Mouse (Mus musculus) lung, postnatal 0 days (tissue): Measurements from ENCODE around the gene Klf1. TPM values are rescaled to one million over a fixed set of nuclear protein-coding genes. Genes with fewer than 3 reads are reported as not detected.

Source experiments
- ATAC-seq: fragments of 200-750 bp; cut with Nextera tagmentation; 2 replicates; pipeline ENCODE4 v1.8.0; 2017; ENCODE audit warnings: moderate library complexity
- DNase-seq: peaks from one replicate; pipeline ENCODE4 v3.0.0-alpha.2; 2016; ENCODE audit warnings: low spot score
- H3K27ac ChIP-seq: fragments of 300-500 bp; sonication (generic); 2 replicates; pipeline ENCODE4 v1.5.1; 2014; ENCODE audit warnings: antibody characterized with exemption, mild to moderate bottlenecking, low read length, mixed read lengths
- H3K27me3 ChIP-seq: fragments of 300-500 bp; sonication (generic); replicated peaks from 2 replicates; pipeline ENCODE4 v1.6.1; 2014; ENCODE audit warnings: low read length, mixed read lengths; ENCODE audit not compliant: insufficient read depth
- H3K36me3 ChIP-seq: fragments of 300-500 bp; sonication (generic); 2 replicates; pipeline ENCODE4 v1.6.1; 2014; ENCODE audit warnings: low read length, mixed read lengths; ENCODE audit not compliant: insufficient read depth
- H3K4me1 ChIP-seq: fragments of 300-500 bp; sonication (generic); 2 replicates; pipeline ENCODE4 v1.6.1; 2014; ENCODE audit warnings: antibody characterized with exemption, low read depth, low read length, mixed read lengths; ENCODE audit not compliant: insufficient read depth
- H3K4me2 ChIP-seq: fragments of 300-500 bp; sonication (generic); replicated peaks from 2 replicates; pipeline ENCODE4 v1.6.1; 2014; ENCODE audit warnings: low read depth, mild to moderate bottlenecking, low read length, moderate library complexity, mixed read lengths
- H3K4me3 ChIP-seq: fragments of 300-500 bp; sonication (generic); 2 replicates; pipeline ENCODE4 v1.5.1; 2014; ENCODE audit warnings: low read depth, low read length
- H3K9ac ChIP-seq: fragments of 300-500 bp; sonication (generic); replicated peaks from 2 replicates; pipeline ENCODE4 v1.6.1; 2014; ENCODE audit warnings: low read depth, mild to moderate bottlenecking
- H3K9me3 ChIP-seq: fragments of 300-500 bp; sonication (generic); 2 replicates; pipeline ENCODE4 v1.6.1; 2016; ENCODE audit warnings: low read length, mixed read lengths
- CTCF ChIP-seq: IDR thresholded peaks from 2 replicates; pipeline ENCODE4 v1.5.1; 2016; ENCODE audit warnings: antibody characterized with exemption, mild to moderate bottlenecking
- EP300 ChIP-seq: IDR thresholded peaks from 2 replicates; pipeline ENCODE4 v1.6.1; 2016; ENCODE audit warnings: antibody characterized with exemption, mild to moderate bottlenecking, control low read depth
- WGBS: fragments of 180-500 bp; shearing (Covaris S2); extraction: QIAGEN DNeasy Blood & Tissue Kit; methylation state at CpG from one replicate; pipeline ENCODE4 v1.1.7; 2014; 5-methylcytosine and 5-hydroxymethylcytosine counted together
- polyA plus RNA-seq: library from polyadenylated mRNA; unstranded; fragments of >200 nt; fragmentation: Nextera tagmentation; extraction: Ambion mirVana; gene quantifications from 2 replicates; pipeline ENCODE4 v1.2.1, GENCODE M21; 2015

The Klf1 gene
- polyA plus RNA-seq, 1 experiment from 2014 or later = 1.1 TPM

GRCm38 (mm10) chr8:84873016-84873415, 28.7 kb upstream of the Klf1 start:
- H3K36me3 ChIP-seq = peaks cover 4% of the 10 kb centered on the region; the same call in 1 of the 2 replicates
- no peak overlapping the region for H3K9ac ChIP-seq
- TF ChIP-seq CTCF (no peak), EP300 (no peak)
- peaks cover 7% of the 10 kb centered on the region; the same call in 1 of the 2 replicates for H3K4me1 ChIP-seq
- H3K4me3 ChIP-seq = no peak overlapping the region
- no peak for DNase-seq
- 55% methylated on average over 4 of the region's 4 CpGs for WGBS
- H3K9me3 ChIP-seq = no peaks in the 10 kb centered on the region
- no peaks in the 10 kb centered on the region for H3K27me3 ChIP-seq
- H3K4me2 ChIP-seq = peak overlapping the region; percentile 91
- no peak for ATAC-seq
- H3K27ac ChIP-seq = no peak overlapping the region

- Histone ChIP-seq H3K9ac (no peak overlapping the region), H3K4me1 (peaks cover 7% of the 10 kb centered on the region; the same call in 1 of the 2 replicates), H3K27ac (no peak overlapping the region), H3K9me3 (no peaks in the 10 kb centered on the region), H3K4me2 (no peak overlapping the region), H3K4me3 (no peak overlapping the region), H3K36me3 (no peaks in the 10 kb centered on the region), H3K27me3 (no peaks in the 10 kb centered on the region)
- ATAC-seq = no peak
- TF ChIP-seq EP300 (no peak), CTCF (no peak)
- 74% methylated on average over 3 of the region's 3 CpGs for WGBS
- no peak for DNase-seq
Observed at GRCm38 (mm10) chr8:84874339-84874738, 27.4 kb upstream of the Klf1 start.

GRCm38 (mm10) chr8:84877297-84878035, 24.3 kb upstream of the Klf1 start:
- DNase-seq (no peak), ATAC-seq (no peak)
- 70% methylated on average over 3 of the region's 3 CpGs for WGBS
- no peak overlapping the region for H3K27ac ChIP-seq
- no peaks in the 10 kb centered on the region for H3K27me3 ChIP-seq
- peaks cover 3% of the 10 kb centered on the region; the same call in 1 of the 2 replicates for H3K4me1 ChIP-seq
- no peak overlapping the region for H3K9ac ChIP-seq
- no peaks in the 10 kb centered on the region for H3K36me3 ChIP-seq
- no peaks in the 10 kb centered on the region for H3K9me3 ChIP-seq
- TF ChIP-seq EP300 (no peak), CTCF (no peak)
- H3K4me3 ChIP-seq = no peak overlapping the region
- no peak overlapping the region for H3K4me2 ChIP-seq

GRCm38 (mm10) chr8:84878915-84879314, 22.8 kb upstream of the Klf1 start:
- Histone ChIP-seq H3K4me3 (no peak overlapping the region), H3K27ac (no peak overlapping the region), H3K4me1 (no peaks in the 10 kb centered on the region), H3K36me3 (no peaks in the 10 kb centered on the region), H3K9ac (no peak overlapping the region), H3K4me2 (no peak overlapping the region), H3K9me3 (no peaks in the 10 kb centered on the region), H3K27me3 (no peaks in the 10 kb centered on the region)
- DNase-seq (no peak), ATAC-seq (no peak)
- TF ChIP-seq CTCF (no peak), EP300 (no peak)
- 79% methylated on average over 1 of the region's 1 CpGs for WGBS

GRCm38 (mm10) chr8:84884728-84885127, 17.0 kb upstream of the Klf1 start:
- H3K9ac ChIP-seq = no peak overlapping the region
- no peak for TF ChIP-seq CTCF
- no peak for TF ChIP-seq EP300
- no peaks in the 10 kb centered on the region for H3K9me3 ChIP-seq
- 0 out of 2 replicates have a peak, but pooled peaks cover 18% of the 10 kb centered on the region for H3K36me3 ChIP-seq
- DNase-seq = no peak
- no peak overlapping the region for H3K4me3 ChIP-seq
- H3K27me3 ChIP-seq = no peaks in the 10 kb centered on the region
- no peak for ATAC-seq
- no peak overlapping the region for H3K27ac ChIP-seq
- no peaks in the 10 kb centered on the region for H3K4me1 ChIP-seq
- 81% methylated on average over 4 of the region's 4 CpGs for WGBS
- no peak overlapping the region for H3K4me2 ChIP-seq

- Histone ChIP-seq H3K4me3 (no peak overlapping the region), H3K36me3 (0 out of 2 replicates have a peak, but pooled peaks cover 18% of the 10 kb centered on the region), H3K9me3 (no peaks in the 10 kb centered on the region), H3K27me3 (no peaks in the 10 kb centered on the region), H3K4me2 (no peak overlapping the region), H3K9ac (no peak overlapping the region), H3K4me1 (0 out of 2 replicates have a peak, but pooled peaks cover 4% of the 10 kb centered on the region), H3K27ac (no peak overlapping the region)
- TF ChIP-seq CTCF (no peak), EP300 (no peak)
- ATAC-seq (no peak), DNase-seq (no peak)
- WGBS = 96% methylated on average over 3 of the region's 3 CpGs
Observed at GRCm38 (mm10) chr8:84888280-84888679, 13.4 kb upstream of the Klf1 start.
